Mouse (Mus musculus): ENCODE measurements around the gene Hmgb1.

DNA sequence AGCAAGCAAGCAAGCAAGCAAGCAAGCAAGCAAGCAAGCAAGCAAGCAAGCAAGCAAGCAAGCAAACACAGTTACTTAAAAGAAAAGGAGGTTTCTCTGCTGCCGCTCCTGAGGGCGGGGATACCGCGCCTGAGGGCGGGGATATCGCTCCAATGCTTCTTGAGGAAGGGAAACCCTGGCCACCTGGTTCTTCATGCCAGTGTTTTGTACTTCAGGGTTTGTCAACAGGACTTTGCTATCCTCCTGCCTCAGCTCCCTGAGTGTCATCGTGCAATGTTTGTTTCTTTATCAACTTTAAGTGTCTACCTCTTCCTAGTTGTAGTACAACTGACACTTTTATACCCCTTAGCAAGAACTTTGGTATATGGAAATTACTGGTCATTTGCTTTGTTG, 104.5 kb downstream of the Hmgb1 start:
- no peak for TF ChIP-seq E2F4 (IDR thresholded peaks at IDR 0.05; ENCODE audit: insufficient replicate concordance, low read depth, low read length)
- no peak for TF ChIP-seq CTCF (conservative IDR thresholded peaks at IDR 0.05 in 1 of 2, IDR thresholded peaks at IDR 0.05 in 1 of 2; ENCODE audit: low read depth in 2 of 2, low read length in 2 of 2)
- TF ChIP-seq EP300 (IDR thresholded peaks at IDR 0.05; ENCODE audit: low read length), result no peak
- TF ChIP-seq NRF1 (IDR thresholded peaks at IDR 0.05; ENCODE audit: low read depth, low read length), result no peak
- no peak for TF ChIP-seq ZNF384 (IDR thresholded peaks at IDR 0.05; ENCODE audit: low read depth, low read length)
- TF ChIP-seq RAD21 (IDR thresholded peaks at IDR 0.05; ENCODE audit: low read depth, low read length), result no peak
- TF ChIP-seq POLR2A (IDR thresholded peaks at IDR 0.05; ENCODE audit: low read depth, low read length), result no peak
- no peak for TF ChIP-seq MXI1 (IDR thresholded peaks at IDR 0.05; ENCODE audit: low read depth, low read length)
- no peak for TF ChIP-seq POLR2AphosphoS2 (IDR thresholded peaks at IDR 0.05; ENCODE audit: low read depth, low read length)

Measured in CH12.LX (cell line).